Mouse (Mus musculus) megakaryocyte, embryonic 14.5 days (primary cell): Measurements from ENCODE around the gene Akap13. TPM values are rescaled to one million over a fixed set of nuclear protein-coding genes. Genes with fewer than 3 reads are reported as not detected.

ENCODE experiments used
- H3K27me3 ChIP-seq: replicated peaks from 2 replicates; pipeline ENCODE3; 2012; ENCODE audit warnings: inconsistent platforms
- H3K36me3 ChIP-seq: replicated peaks from 2 replicates; pipeline ENCODE3; 2012; ENCODE audit warnings: low read length, inconsistent platforms, mixed read lengths
- H3K4me1 ChIP-seq: 2 replicates; pipeline ENCODE4 v1.6.1; 2012; ENCODE audit warnings: inconsistent platforms
- H3K4me3 ChIP-seq: replicated peaks from 2 replicates; pipeline ENCODE3; 2012; ENCODE audit warnings: moderate library complexity, mild to moderate bottlenecking, inconsistent platforms
- H3K9me3 ChIP-seq: 2 replicates; pipeline ENCODE4 v1.6.1; 2012; ENCODE audit warnings: inconsistent platforms
- FLI1 ChIP-seq: IDR thresholded peaks from 2 replicates; pipeline ENCODE4 v1.6.1; 2012; ENCODE audit warnings: low read length, inconsistent platforms, mixed read lengths
- GATA1 ChIP-seq: IDR thresholded peaks from 3 replicates; pipeline ENCODE4 v1.6.1; 2012; ENCODE audit warnings: mixed read lengths, low read length, inconsistent platforms, borderline replicate concordance
- polyA plus RNA-seq: library from polyadenylated mRNA; stranded (reverse); fragments of >175 nt; gene quantifications from 2 replicates; pipeline ENCODE4 v1.2.3, GENCODE M21; 2012; ENCODE audit warnings: low replicate concordance; ENCODE audit not compliant: insufficient read depth

The Akap13 gene
- polyA plus RNA-seq, 1 experiment = 9.5 TPM

DNA sequence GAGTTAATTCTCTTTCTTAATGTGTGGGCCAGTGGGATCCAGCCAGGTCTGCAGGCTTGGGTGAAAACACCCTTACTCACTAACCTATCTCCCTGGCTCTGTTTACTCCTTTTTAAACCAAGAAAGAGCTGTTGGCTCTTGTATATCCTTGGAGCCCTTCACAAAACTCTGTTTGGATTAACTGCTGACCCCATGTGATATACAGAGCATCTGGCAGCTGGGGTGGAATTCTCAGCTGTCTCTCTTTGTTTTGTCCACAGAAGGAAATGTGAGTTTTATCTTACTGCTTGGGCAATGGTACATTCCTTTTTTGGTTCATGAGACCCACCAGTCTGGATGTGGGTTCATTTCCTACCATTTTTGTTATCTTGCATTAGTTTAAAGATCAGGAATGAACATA lies 98.7 kb downstream of the Akap13 start:
- Histone ChIP-seq H3K36me3 (no peaks in the 10 kb centered on the region), H3K4me3 (no peak overlapping the region), H3K4me1 (peaks cover 48% of the 10 kb centered on the region), H3K9me3 (no peaks in the 10 kb centered on the region), H3K27me3 (no peaks in the 10 kb centered on the region)
- no peak for TF ChIP-seq GATA1
- TF ChIP-seq FLI1 = no peak

DNA sequence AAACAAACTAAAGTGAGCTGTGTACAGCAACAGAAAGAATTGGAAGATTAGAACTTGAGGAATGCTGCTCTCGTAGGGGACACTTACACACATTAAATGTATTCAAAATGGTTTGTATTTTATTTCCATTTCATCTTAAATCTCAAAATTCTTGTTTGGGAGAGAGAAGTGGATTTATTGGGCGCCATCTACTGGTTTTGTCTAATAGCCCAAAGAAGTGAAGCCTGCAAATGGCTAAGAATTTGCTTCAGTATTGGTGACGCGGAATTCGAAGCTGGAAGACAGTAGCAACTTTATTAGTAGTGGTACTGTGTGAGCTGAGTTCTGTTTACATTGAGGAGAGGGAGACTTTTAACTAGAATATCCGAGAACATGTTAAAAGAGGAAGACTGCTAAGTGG lies 100.6 kb downstream of the Akap13 start:
- no peaks in the 10 kb centered on the region for H3K9me3 ChIP-seq
- H3K27me3 ChIP-seq = no peaks in the 10 kb centered on the region
- no peaks in the 10 kb centered on the region for H3K36me3 ChIP-seq
- TF ChIP-seq FLI1 (no peak), GATA1 (no peak)
- no peak overlapping the region for H3K4me3 ChIP-seq
- H3K4me1 ChIP-seq = peaks cover 54% of the 10 kb centered on the region

DNA sequence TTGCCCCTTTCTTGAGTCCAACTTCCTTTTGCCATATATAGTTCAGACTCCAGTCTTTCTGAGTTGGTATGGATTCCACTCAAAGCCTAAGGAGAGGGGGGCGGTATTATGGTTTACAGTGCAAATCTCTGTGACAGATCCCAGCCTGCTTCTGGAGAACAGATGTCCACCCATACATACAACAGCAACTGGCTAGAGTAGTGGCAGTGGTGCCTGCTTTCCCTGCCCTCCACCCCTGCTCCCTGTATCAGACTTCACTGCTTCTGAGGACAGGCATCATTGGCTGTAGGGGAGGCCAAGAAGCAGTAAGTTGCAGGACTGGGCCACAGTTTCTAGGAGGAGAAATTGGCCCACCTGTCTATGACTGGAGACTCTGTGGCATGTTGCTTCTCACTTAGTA lies 102.9 kb downstream of the Akap13 start:
- H3K9me3 ChIP-seq = no peaks in the 10 kb centered on the region
- no peaks in the 10 kb centered on the region for H3K36me3 ChIP-seq
- no peak for TF ChIP-seq GATA1
- no peak for TF ChIP-seq FLI1
- H3K4me3 ChIP-seq = peak overlapping the region; percentile 42
- H3K27me3 ChIP-seq = no peaks in the 10 kb centered on the region
- peaks cover 65% of the 10 kb centered on the region for H3K4me1 ChIP-seq

DNA sequence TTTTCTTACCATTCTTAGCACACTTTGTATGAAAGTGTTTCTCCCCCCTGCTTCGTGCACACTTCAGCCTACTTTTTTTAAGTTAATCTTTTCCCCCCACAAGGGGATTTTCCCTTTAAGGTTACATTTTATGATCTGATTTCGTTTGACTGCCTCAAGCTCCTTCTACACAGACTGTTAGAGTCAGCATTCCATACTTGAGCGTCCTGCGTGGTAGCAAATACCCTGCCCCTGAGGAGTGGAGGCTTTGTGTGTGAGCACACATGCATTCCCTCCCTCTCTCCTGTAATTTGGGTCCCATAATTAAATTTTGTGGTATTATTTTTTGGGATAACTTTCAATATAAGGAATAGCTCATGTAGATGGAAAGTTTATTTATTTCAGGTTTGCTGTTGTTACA lies 103.8 kb downstream of the Akap13 start:
- Histone ChIP-seq H3K9me3 (no peaks in the 10 kb centered on the region), H3K4me1 (peaks cover 64% of the 10 kb centered on the region), H3K4me3 (no peak overlapping the region), H3K36me3 (no peaks in the 10 kb centered on the region), H3K27me3 (no peaks in the 10 kb centered on the region)
- no peak for TF ChIP-seq FLI1
- TF ChIP-seq GATA1 = no peak

DNA sequence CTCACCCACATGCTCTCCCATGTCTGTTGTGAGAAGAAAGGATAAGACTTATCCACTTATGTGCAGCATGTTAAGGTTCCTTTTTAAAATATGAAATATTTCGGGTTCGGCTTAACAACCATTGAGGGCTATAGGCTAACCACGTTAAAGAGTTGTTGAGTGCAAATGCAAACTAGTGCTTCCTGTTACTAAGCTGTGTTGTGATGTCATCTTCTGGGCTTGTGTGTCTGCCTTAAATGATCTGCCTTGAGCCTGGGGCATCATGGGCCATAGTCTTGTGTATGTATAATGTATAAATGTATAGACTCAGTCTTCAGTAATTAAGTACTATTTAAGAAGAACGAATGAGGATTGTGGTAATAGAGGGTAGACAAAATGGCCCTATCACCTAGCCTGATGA lies 104.6 kb downstream of the Akap13 start:
- peak overlapping the region; percentile 1 for H3K4me3 ChIP-seq
- H3K36me3 ChIP-seq = no peaks in the 10 kb centered on the region
- no peaks in the 10 kb centered on the region for H3K9me3 ChIP-seq
- H3K4me1 ChIP-seq = peaks cover 65% of the 10 kb centered on the region
- no peaks in the 10 kb centered on the region for H3K27me3 ChIP-seq
- TF ChIP-seq GATA1 = no peak
- TF ChIP-seq FLI1 = no peak

DNA sequence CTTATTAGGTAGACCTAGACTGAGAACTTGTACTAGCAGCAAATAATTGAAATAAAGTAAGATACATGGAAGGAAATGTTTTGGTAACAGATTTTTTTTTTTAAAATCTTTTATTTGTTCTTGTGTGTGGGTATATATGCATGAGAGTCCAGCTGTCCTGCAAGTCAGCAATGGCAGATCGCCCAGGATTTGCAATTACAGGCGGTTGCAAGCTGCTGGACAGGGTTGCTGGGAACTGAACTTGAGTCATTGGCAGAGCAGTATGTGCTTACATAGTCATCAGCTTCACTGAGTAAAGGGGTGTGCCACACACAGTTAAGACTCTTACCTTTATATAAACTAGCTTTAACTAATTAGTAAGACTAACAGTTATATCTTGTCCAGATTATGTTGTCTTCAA lies 105.2 kb downstream of the Akap13 start:
- Histone ChIP-seq H3K4me3 (no peak overlapping the region), H3K27me3 (no peaks in the 10 kb centered on the region), H3K9me3 (no peaks in the 10 kb centered on the region), H3K36me3 (no peaks in the 10 kb centered on the region), H3K4me1 (peaks cover 60% of the 10 kb centered on the region)
- TF ChIP-seq GATA1 (no peak), FLI1 (no peak)

DNA sequence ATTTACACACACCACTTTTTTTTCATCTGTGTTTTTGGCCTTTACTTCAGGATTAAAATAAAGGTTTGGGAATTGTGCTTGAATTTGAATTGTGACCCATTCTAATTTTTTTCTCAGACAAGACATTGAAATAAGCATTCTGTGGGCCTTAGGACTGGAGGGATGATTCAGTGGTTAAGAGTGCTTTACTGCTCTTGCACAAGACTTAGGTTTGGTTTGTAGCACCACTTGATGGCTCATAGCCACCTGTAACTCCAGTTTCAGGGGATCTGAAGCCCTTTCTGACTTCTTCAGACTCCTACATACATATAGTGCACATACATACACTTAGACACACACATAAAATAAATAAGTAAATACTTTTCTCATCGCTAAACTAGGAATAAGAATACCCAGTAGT lies 105.8 kb downstream of the Akap13 start:
- no peaks in the 10 kb centered on the region for H3K9me3 ChIP-seq
- H3K4me3 ChIP-seq = no peak overlapping the region
- TF ChIP-seq FLI1 = no peak
- peaks cover 57% of the 10 kb centered on the region for H3K4me1 ChIP-seq
- H3K27me3 ChIP-seq = no peaks in the 10 kb centered on the region
- H3K36me3 ChIP-seq = no peaks in the 10 kb centered on the region

DNA sequence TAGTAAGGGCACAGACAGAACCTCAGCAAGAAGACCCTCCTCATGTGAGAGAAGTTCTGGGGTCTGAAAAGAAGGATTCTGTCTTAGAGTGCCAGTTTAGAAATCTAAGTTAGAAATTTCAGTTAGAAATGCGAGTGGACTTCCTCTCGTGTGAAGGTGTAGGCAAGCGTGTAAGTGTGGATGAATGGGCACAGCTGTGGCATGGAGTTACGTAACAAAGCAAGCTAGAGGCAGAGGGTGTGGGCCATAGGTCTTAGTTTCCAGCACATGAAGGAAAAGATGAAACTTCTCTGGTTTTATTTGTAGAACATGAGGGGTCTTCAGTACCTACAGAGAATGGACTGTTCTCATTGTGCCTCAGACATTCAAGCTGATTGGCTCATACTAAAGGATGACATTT lies 112.9 kb downstream of the Akap13 start:
- Histone ChIP-seq H3K36me3 (no peaks in the 10 kb centered on the region), H3K4me3 (no peak overlapping the region), H3K27me3 (no peaks in the 10 kb centered on the region), H3K9me3 (no peaks in the 10 kb centered on the region), H3K4me1 (peaks cover 46% of the 10 kb centered on the region)
- TF ChIP-seq FLI1 (no peak), GATA1 (no peak)

DNA sequence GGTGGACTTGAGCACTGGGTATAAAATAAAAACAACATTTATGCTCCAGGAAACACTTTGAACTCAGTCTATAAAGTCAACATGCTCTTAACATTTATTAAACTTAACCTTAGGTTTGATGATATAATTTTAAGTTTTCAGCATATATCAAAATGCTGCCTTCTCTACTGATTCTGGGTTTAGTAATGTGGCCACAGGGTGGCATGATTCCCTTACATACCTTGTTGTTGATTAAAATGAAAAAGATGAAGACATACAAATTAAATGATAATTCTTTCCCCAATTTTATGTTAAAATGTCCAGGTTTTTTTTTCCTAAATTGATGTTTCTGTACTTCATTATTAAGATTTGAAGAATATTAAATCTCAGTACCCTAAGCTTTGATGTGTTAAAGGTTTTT lies 113.5 kb downstream of the Akap13 start:
- H3K4me1 ChIP-seq = peaks cover 45% of the 10 kb centered on the region
- no peak for TF ChIP-seq GATA1
- no peak for TF ChIP-seq FLI1
- no peaks in the 10 kb centered on the region for H3K36me3 ChIP-seq
- H3K27me3 ChIP-seq = no peaks in the 10 kb centered on the region
- H3K4me3 ChIP-seq = no peak overlapping the region
- no peaks in the 10 kb centered on the region for H3K9me3 ChIP-seq

DNA sequence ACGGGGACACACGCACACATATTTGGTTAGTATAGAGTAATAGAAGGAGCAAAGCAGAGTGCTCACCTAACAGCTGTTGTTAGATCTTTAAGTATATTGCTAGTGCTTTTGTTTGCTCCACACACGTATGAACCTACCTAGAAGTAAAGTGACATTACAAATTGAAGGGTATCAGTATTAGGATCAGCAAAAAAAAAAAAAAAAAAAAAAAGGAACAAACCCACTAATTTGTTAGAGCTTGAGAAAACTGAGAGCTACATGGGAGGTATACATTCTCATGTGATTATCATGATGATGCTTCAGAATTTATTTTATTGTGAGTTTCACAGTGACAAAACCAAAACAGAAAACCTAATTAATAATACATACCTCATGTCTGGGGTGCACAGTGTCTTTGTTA lies 114.9 kb downstream of the Akap13 start:
- no peaks in the 10 kb centered on the region for H3K27me3 ChIP-seq
- H3K9me3 ChIP-seq = no peaks in the 10 kb centered on the region
- H3K36me3 ChIP-seq = no peaks in the 10 kb centered on the region
- no peak for TF ChIP-seq FLI1
- TF ChIP-seq GATA1 = no peak
- H3K4me3 ChIP-seq = no peak overlapping the region
- H3K4me1 ChIP-seq = peaks cover 45% of the 10 kb centered on the region

DNA sequence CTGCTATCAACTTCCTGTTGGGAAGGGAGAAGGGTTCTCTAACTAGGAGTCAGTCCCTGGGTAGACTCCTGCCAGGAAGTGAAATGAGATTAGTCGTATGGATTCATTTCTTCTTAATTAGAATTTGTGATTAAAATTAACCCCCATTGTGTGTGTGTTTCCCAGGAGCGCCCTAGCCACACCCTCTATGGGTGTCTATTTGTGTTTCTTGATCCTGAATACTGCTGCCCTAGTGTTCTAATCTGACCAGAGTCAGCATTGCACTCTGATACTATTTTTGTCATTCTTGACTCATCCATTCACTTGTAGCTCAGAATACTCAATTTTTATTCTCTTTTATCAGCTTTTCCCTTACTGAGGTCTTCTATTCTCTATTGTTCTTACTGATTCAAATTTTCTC lies 115.7 kb downstream of the Akap13 start:
- Histone ChIP-seq H3K4me1 (peaks cover 54% of the 10 kb centered on the region), H3K36me3 (no peaks in the 10 kb centered on the region), H3K4me3 (no peak overlapping the region), H3K27me3 (no peaks in the 10 kb centered on the region), H3K9me3 (no peaks in the 10 kb centered on the region)
- no peak for TF ChIP-seq GATA1
- no peak for TF ChIP-seq FLI1
